Mouse (Mus musculus) Patski (cell line): ENCODE measurements around the gene Hba-x. TPM values are rescaled to one million over a fixed set of nuclear protein-coding genes. Genes with fewer than 3 reads are reported as not detected.

Source experiments
- ATAC-seq: fragments of 100-300 bp; one replicate; pipeline ENCODE4 v1.8.0; 2021
- CTCF ChIA-PET: fragments of 350-600 bp; sonication (Branson Sonifier 250); formaldehyde crosslinking; loops from one replicate; lab custom pipeline; 2022; ENCODE audit warnings: inconsistent platforms; lab: Charles Lee
- POLR2A ChIA-PET: fragments of 350-600 bp; sonication (Branson Sonifier 250); formaldehyde crosslinking; loops from one replicate; lab custom pipeline; 2022; ENCODE audit warnings: antibody characterized with exemption, inconsistent platforms; lab: Charles Lee
- DNase-seq: peaks from one replicate; pipeline ENCODE4 v3.0.0-alpha.2; 2011; ENCODE audit warnings: low read depth, low spot score
- H3K27me3 ChIP-seq: fragments of 371-371 bp; one replicate; pipeline ENCODE4 v1.5.1; 2021
- CTCF ChIP-seq: fragments of 100-300 bp; IDR thresholded peaks from one replicate; pipeline ENCODE4 v1.5.1; 2021
- in situ Hi-C: fragments of 300-500 bp; cut with MboI; formaldehyde crosslinking; loops from 3 replicates; pipeline ENCODE4 v1.11.1; 2018; ENCODE audit warnings: low pct_unique_long_range_greater_than_20kb, mixed read lengths
- polyA plus RNA-seq: library from polyadenylated mRNA; unstranded; gene quantifications from one replicate; pipeline ENCODE4 v1.2.3, GENCODE M21; 2021

Hba-x gene
- polyA plus RNA-seq, 1 experiment from 2014 or later = not detected

- in situ Hi-C loops = no loop called here
- CTCF ChIA-PET = interaction anchor here (1.1 to 3.3 kb wide), 9 partner anchors 13 to 140 kb away, joined by 3 to 16 read pairs (median 4); partner anchors contain the start of gene Hbq1b
- POLR2A ChIA-PET = interaction anchor here (0.6 to 1.2 kb wide), 2 partner anchors 22 to 117 kb away, joined by 3 read pairs; no protein-coding TSS in a partner anchor
- peak; percentile 96 for TF ChIP-seq CTCF
- peak; percentile 19 for ATAC-seq
- DNase-seq = no peak
- H3K27me3 ChIP-seq = peaks cover 21% of the 10 kb centered on the region
Observed at GRCm38 (mm10) chr11:32321196-32321565, 45.0 kb downstream of the Hba-x start.

DNA sequence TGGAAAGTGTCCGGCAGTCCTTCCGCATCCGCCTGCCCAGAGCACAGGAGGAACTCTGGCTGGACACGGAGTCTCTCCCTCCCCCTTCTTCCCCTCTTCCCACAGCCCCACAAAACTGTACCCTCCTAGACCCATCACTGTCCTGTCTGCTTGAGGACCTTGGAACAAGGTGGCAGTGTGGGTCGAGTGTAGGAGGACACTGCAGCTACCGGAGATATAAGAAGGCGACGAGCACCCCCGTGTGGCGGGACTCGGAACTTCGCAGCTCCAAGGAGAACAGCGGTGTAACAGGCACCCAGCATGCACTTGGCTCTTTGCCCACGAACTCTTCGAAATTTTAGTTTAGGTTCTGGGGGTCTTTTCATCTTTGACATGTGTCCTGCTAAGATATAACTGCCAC lies 48.4 kb downstream of the Hba-x start:
- POLR2A ChIA-PET = no interaction called here
- TF ChIP-seq CTCF = peak; percentile 85
- in situ Hi-C loops = no loop called here

More for the DNA sequence above, 48.4 kb downstream of the Hba-x start:
- ATAC-seq (peak; percentile 59), DNase-seq (no peak)
- peaks cover 31% of the 10 kb centered on the region for H3K27me3 ChIP-seq
- CTCF ChIA-PET = interaction anchor here (0.9 to 2.2 kb wide), 9 partner anchors 9 to 142 kb away, joined by 3 to 14 read pairs (median 5); no protein-coding TSS in a partner anchor

Other genes with a start within 250 kb of the Hba-x start
- gene Il9r, start 76.1 kb upstream of the Hba-x start, polyA plus RNA-seq = not detected
- gene Snrnp25, start 71.0 kb upstream of the Hba-x start, polyA plus RNA-seq = 32.0 TPM
- gene Rhbdf1, start 54.1 kb upstream of the Hba-x start, polyA plus RNA-seq = 50.8 TPM
- gene Mpg, start 49.9 kb upstream of the Hba-x start, polyA plus RNA-seq = 26.3 TPM
- 46.7 TPM for gene Nprl3, start 8.7 kb upstream of the Hba-x start, polyA plus RNA-seq
- not detected for gene Hba-a1, start 7.1 kb downstream of the Hba-x start, polyA plus RNA-seq
- gene Hbq1b, start 10.6 kb downstream of the Hba-x start, polyA plus RNA-seq = not detected
- gene Hba-a2, start 20.1 kb downstream of the Hba-x start, polyA plus RNA-seq = not detected
- not detected for gene Hbq1a, start 23.7 kb downstream of the Hba-x start, polyA plus RNA-seq
- 38.4 TPM for gene Sh3pxd2b, start 71.4 kb downstream of the Hba-x start, polyA plus RNA-seq
- gene Ubtd2, start 179.0 kb downstream of the Hba-x start, polyA plus RNA-seq = 22.4 TPM